Mouse (Mus musculus): ENCODE results near the gene Fmnl2. TPM values are rescaled to one million over a fixed set of nuclear protein-coding genes. Genes with fewer than 3 reads are reported as not detected.
A peak's percentile ranks its signal among the peaks of the same experiment; 100 is the strongest.

The Fmnl2 gene
- polyA plus RNA-seq, 1 experiment, result 2.8 TPM

DNA sequence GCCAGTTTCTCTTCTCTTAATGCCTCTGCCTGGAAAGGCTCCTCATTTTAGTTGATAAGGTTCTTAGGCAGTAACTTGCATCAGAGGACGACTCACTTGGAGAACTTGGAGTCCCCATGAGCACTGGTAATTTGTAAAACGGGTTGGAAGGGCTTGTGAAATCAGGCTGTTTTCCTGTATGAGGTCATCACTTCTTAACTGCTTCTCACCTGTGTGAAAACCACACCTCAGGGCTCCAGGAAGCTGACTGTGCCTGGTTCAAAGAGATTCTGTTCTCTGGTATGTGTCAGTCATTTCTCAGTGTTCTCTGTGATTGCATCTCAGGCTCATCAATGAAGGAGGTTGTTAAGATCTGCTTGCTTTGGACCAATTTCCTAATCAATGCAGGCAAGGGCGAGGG lies 27.4 kb downstream of the Fmnl2 start:
- TF ChIP-seq POLR2AphosphoS2 (IDR thresholded peaks at IDR 0.05; ENCODE audit: insufficient read length, low read depth) (no peak), TCF3 (IDR thresholded peaks at IDR 0.05; ENCODE audit: insufficient read length, low read depth) (no peak), MAX (IDR thresholded peaks at IDR 0.05; ENCODE audit: low read depth) (no peak), CEBPB (IDR thresholded peaks at IDR 0.05; ENCODE audit: insufficient read depth, poor library complexity, severe bottlenecking) (no peak), POLR2A (IDR thresholded peaks at IDR 0.05; ENCODE audit: insufficient read length, low read depth) (no peak), MYOD1 (IDR thresholded peaks at IDR 0.05; ENCODE audit: control insufficient read depth in 1 of 3, insufficient read length in 2 of 3, low read depth in 2 of 3) (no peak), MYOG (IDR thresholded peaks at IDR 0.05; ENCODE audit: control insufficient read depth in 1 of 3, insufficient read depth in 1 of 3, insufficient read length in 2 of 3, low read depth in 2 of 3) (no peak), E2F4 (IDR thresholded peaks at IDR 0.05; ENCODE audit: insufficient read depth) (no peak), TCF12 (IDR thresholded peaks at IDR 0.05; ENCODE audit: insufficient read depth, poor library complexity, severe bottlenecking) (no peak), USF1 (IDR thresholded peaks at IDR 0.05; ENCODE audit: low read depth) (no peak), REST (IDR thresholded peaks at IDR 0.05; ENCODE audit: insufficient read depth, insufficient read length) (no peak)
- Histone ChIP-seq H3ac (ENCODE audit: control insufficient read depth, insufficient read length) (no peak overlapping the region), H3K27me3 (ENCODE audit: control insufficient read depth, insufficient read depth, insufficient read length) (no peaks in the 10 kb centered on the region), H3K4me3 (no peak overlapping the region), H3K4me2 (ENCODE audit: low read depth) (no peak overlapping the region), H3K36me3 (ENCODE audit: control insufficient read depth, insufficient read depth) (no peaks in the 10 kb centered on the region), H3K79me2 (ENCODE audit: control insufficient read depth, insufficient read depth) (no peaks in the 10 kb centered on the region)

DNA sequence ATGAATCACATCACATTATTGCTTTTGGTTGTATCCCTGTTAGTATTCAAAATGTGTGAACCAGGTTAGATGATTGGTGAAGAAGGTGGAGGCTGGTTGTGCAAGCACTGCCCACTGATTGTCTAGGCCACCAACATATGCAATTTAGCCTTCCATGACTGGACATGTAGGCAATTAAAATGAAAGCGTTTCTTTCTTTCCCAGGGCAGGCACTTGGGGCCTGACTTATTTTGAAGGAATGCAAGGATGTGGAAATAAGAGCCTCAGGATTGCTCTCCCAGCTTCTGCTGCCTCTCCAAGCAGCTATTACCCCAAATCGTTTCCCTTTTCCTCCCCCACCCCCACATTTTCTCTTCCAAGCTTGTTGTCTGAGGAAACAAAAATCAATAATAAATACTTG lies 29.6 kb downstream of the Fmnl2 start:
- TF ChIP-seq POLR2AphosphoS2 (IDR thresholded peaks at IDR 0.05; ENCODE audit: insufficient read length, low read depth), result no peak
- no peak for TF ChIP-seq E2F4 (IDR thresholded peaks at IDR 0.05; ENCODE audit: insufficient read depth)
- 0 out of 2 replicates have a peak, but pooled peaks have one; percentile 33 for TF ChIP-seq CEBPB (IDR thresholded peaks at IDR 0.05; ENCODE audit: insufficient read depth, poor library complexity, severe bottlenecking)

GRCm38 (mm10) chr2:52891115-52891514 lies 33.5 kb downstream of the Fmnl2 start:
- Histone ChIP-seq H3ac (ENCODE audit: control insufficient read depth, insufficient read length) (no peak overlapping the region), H3K79me2 (ENCODE audit: control insufficient read depth, insufficient read depth) (no peaks in the 10 kb centered on the region), H3K27me3 (ENCODE audit: control insufficient read depth, insufficient read depth, insufficient read length) (no peaks in the 10 kb centered on the region), H3K36me3 (ENCODE audit: control insufficient read depth, insufficient read depth) (no peaks in the 10 kb centered on the region), H3K4me2 (ENCODE audit: low read depth) (peak overlapping the region; percentile 54), H3K4me3 (no peak overlapping the region)
- no peak for TF ChIP-seq MYOG (IDR thresholded peaks at IDR 0.05; ENCODE audit: control insufficient read depth in 1 of 3, insufficient read depth in 1 of 3, insufficient read length in 2 of 3, low read depth in 2 of 3)
- TF ChIP-seq REST (IDR thresholded peaks at IDR 0.05; ENCODE audit: insufficient read depth, insufficient read length), result no peak
- no peak for TF ChIP-seq E2F4 (IDR thresholded peaks at IDR 0.05; ENCODE audit: insufficient read depth)
- TF ChIP-seq SRF (IDR thresholded peaks at IDR 0.05; ENCODE audit: control insufficient read depth, insufficient read length, low read depth), result no peak
- TF ChIP-seq USF1 (IDR thresholded peaks at IDR 0.05; ENCODE audit: low read depth), result peak; percentile 43

More for the DNA sequence above, 29.6 kb downstream of the Fmnl2 start:
- Histone ChIP-seq H3K27me3 (ENCODE audit: control insufficient read depth, insufficient read depth, insufficient read length) (no peaks in the 10 kb centered on the region), H3K79me2 (ENCODE audit: control insufficient read depth, insufficient read depth) (no peaks in the 10 kb centered on the region), H3K4me2 (ENCODE audit: low read depth) (no peak overlapping the region), H3K4me3 (no peak overlapping the region), H3K36me3 (ENCODE audit: control insufficient read depth, insufficient read depth) (no peaks in the 10 kb centered on the region), H3ac (ENCODE audit: control insufficient read depth, insufficient read length) (no peak overlapping the region)

DNA sequence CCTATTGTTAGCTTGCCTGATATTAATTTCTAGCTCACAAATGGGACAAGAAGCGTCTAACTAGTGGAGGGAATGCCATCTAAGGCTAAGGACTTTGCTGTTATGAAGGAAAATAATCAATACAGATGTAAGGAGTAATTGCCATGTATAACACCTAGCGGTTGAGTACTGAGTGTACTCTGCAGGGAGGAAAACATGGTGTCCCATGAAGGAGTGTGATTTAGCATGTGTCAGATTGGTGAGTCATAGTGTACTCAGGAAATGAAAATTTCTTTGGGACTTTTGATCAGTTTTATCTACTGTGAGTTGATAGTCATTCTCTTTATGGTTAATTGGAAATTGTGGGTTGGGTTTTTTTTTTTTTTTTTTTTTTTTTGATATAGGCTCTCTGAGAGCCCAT lies 34.1 kb downstream of the Fmnl2 start:
- TF ChIP-seq MYOD1 (IDR thresholded peaks at IDR 0.05; ENCODE audit: control insufficient read depth in 1 of 3, insufficient read length in 2 of 3, low read depth in 2 of 3) (no peak), SRF (IDR thresholded peaks at IDR 0.05; ENCODE audit: control insufficient read depth, insufficient read length, low read depth) (no peak), TCF12 (IDR thresholded peaks at IDR 0.05; ENCODE audit: insufficient read depth, poor library complexity, severe bottlenecking) (no peak), MAX (IDR thresholded peaks at IDR 0.05; ENCODE audit: low read depth) (no peak), E2F4 (IDR thresholded peaks at IDR 0.05; ENCODE audit: insufficient read depth) (no peak), MYOG (IDR thresholded peaks at IDR 0.05; ENCODE audit: control insufficient read depth in 1 of 3, insufficient read depth in 1 of 3, insufficient read length in 2 of 3, low read depth in 2 of 3) (no peak), USF1 (IDR thresholded peaks at IDR 0.05; ENCODE audit: low read depth) (no peak)
- Histone ChIP-seq H3K4me2 (ENCODE audit: low read depth) (peak overlapping the region; percentile 54), H3K4me3 (no peak overlapping the region), H3K79me2 (ENCODE audit: control insufficient read depth, insufficient read depth) (no peaks in the 10 kb centered on the region), H3ac (ENCODE audit: control insufficient read depth, insufficient read length) (no peak overlapping the region), H3K36me3 (ENCODE audit: control insufficient read depth, insufficient read depth) (no peaks in the 10 kb centered on the region), H3K27me3 (ENCODE audit: control insufficient read depth, insufficient read depth, insufficient read length) (no peaks in the 10 kb centered on the region)

DNA sequence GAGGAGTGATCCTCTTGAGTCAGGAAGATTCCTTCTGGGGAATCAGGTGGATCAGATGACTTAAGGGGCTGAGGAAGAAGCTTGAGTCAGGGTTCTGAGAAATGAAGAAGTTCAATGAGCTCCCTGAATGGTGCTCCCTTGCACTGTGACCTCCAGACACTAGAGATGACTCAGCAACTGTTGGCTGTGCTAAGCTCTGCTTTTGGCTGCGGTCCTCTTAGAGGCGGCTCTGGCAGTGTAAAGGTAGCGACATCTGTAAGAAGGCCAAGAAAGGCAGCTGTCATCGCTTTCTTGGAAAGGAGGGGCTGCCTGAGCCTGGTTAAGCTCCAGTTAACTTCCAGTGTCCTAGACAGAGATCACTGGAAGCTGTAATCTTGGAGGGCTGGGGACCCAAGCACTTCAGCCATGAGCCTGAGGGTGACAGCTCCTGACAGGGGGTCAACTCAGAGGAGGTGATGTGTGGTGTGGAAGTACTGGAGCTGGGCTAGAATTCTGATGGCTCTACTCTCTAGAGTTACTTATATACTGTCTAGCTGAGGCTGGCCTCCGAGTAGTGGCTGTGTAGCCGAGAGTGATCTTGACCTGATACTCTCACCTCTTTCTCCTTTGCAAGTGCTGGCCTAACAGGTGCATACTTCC lies 37.4 kb downstream of the Fmnl2 start:
- H3K36me3 ChIP-seq (ENCODE audit: control insufficient read depth, insufficient read depth), result no peaks in the 10 kb centered on the region
- H3K4me3 ChIP-seq, result no peak overlapping the region
- H3ac ChIP-seq (ENCODE audit: control insufficient read depth, insufficient read length), result no peak overlapping the region
- TF ChIP-seq POLR2A (IDR thresholded peaks at IDR 0.05; ENCODE audit: insufficient read length, low read depth) (no peak), MYOG (IDR thresholded peaks at IDR 0.05; ENCODE audit: control insufficient read depth in 1 of 3, insufficient read depth in 1 of 3, insufficient read length in 2 of 3, low read depth in 2 of 3) (peak in 2 of 3 experiments; percentile 72 to 78), MYOD1 (IDR thresholded peaks at IDR 0.05; ENCODE audit: control insufficient read depth in 1 of 3, insufficient read length in 2 of 3, low read depth in 2 of 3) (peak; percentile 64 to 84 (median 71)), CEBPB (IDR thresholded peaks at IDR 0.05; ENCODE audit: insufficient read depth, poor library complexity, severe bottlenecking) (no peak), REST (IDR thresholded peaks at IDR 0.05; ENCODE audit: insufficient read depth, insufficient read length) (no peak)
- H3K4me2 ChIP-seq (ENCODE audit: low read depth), result peak overlapping the region; percentile 26
- no peaks in the 10 kb centered on the region for H3K27me3 ChIP-seq (ENCODE audit: control insufficient read depth, insufficient read depth, insufficient read length)
- no peaks in the 10 kb centered on the region for H3K79me2 ChIP-seq (ENCODE audit: control insufficient read depth, insufficient read depth)

All from myocyte (in vitro differentiated cells).